Mouse (Mus musculus) ES-Bruce4 (cell line): ENCODE results near the gene Znrf1. TPM values are rescaled to one million over a fixed set of nuclear protein-coding genes. Genes with fewer than 3 reads are reported as not detected.
A peak's percentile ranks its signal among the peaks of the same experiment; 100 is the strongest.

Source experiments
- H3K27ac ChIP-seq: 2 replicates; pipeline ENCODE4 v1.5.1; 2012; ENCODE audit warnings: low read length, inconsistent platforms; ENCODE audit not compliant: insufficient read depth
- H3K27me3 ChIP-seq: 2 replicates; pipeline ENCODE4 v1.6.1; 2012; ENCODE audit warnings: mild to moderate bottlenecking, low read length, inconsistent platforms; ENCODE audit not compliant: control insufficient read depth, poor library complexity, insufficient read depth, severe bottlenecking
- H3K36me3 ChIP-seq: 2 replicates; pipeline ENCODE4 v1.6.1; 2012; ENCODE audit warnings: inconsistent platforms, mild to moderate bottlenecking, low read length, moderate library complexity; ENCODE audit not compliant: control insufficient read depth, poor library complexity, insufficient read depth, severe bottlenecking
- H3K4me1 ChIP-seq: one replicate; pipeline ENCODE4 v1.8.1; 2011; ENCODE audit warnings: low read length; ENCODE audit not compliant: control insufficient read depth, insufficient read depth
- H3K4me3 ChIP-seq: 2 replicates; pipeline ENCODE4 v1.5.1; 2011; ENCODE audit warnings: low read depth, mild to moderate bottlenecking, low read length
- H3K9ac ChIP-seq: 2 replicates; pipeline ENCODE4 v1.6.1; 2012; ENCODE audit warnings: low read depth, mild to moderate bottlenecking, inconsistent platforms; ENCODE audit not compliant: poor library complexity, severe bottlenecking
- H3K9me3 ChIP-seq: replicated peaks from 2 replicates; pipeline ENCODE4 v1.6.1; 2012; ENCODE audit warnings: mild to moderate bottlenecking, low read length, inconsistent platforms; ENCODE audit not compliant: control insufficient read depth, poor library complexity, insufficient read depth, severe bottlenecking
- CTCF ChIP-seq: IDR thresholded peaks from one replicate; pipeline ENCODE4 v1.8.1; 2011; ENCODE audit warnings: low read depth, low read length
- EP300 ChIP-seq: IDR thresholded peaks from 2 replicates; pipeline ENCODE4 v1.6.1; 2011; ENCODE audit warnings: low read depth, low read length; ENCODE audit not compliant: insufficient read depth
- POLR2A ChIP-seq: IDR thresholded peaks from one replicate; pipeline ENCODE4 v1.8.1; 2011; ENCODE audit warnings: low read length; ENCODE audit not compliant: insufficient read depth
- polyA plus RNA-seq: library from polyadenylated mRNA; stranded (reverse); fragments of >200 nt; gene quantifications from 2 replicates; pipeline ENCODE4 v1.2.4, GENCODE M21; 2011; ENCODE audit warnings: low read depth; ENCODE audit not compliant: missing spikeins, insufficient read depth, insufficient read length

Gene Znrf1
- polyA plus RNA-seq, 1 experiment = 38.5 TPM

DNA sequence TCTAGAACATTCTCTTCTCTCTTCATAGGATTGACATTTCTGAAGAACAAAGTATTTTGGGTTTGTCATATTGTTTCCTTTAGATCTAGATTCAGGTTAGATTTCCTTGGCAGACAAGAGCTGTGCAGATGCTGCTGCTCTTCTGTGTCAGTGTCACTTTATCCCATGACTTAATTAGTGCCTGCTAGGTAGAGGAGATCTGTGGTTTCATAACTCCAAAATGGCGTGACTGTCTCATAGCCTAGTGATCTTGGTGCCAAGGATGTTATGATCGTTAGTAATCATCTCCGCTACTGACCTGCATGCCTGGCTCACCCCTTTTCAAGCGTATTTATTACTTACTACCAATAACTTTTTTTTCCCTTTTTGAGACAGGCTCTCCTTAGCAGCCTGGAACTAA is 34.0 kb downstream of the Znrf1 start:
- Histone ChIP-seq H3K27ac (no peak overlapping the region), H3K9me3 (no peaks in the 10 kb centered on the region), H3K4me3 (no peak overlapping the region), H3K36me3 (no peaks in the 10 kb centered on the region), H3K9ac (no peak overlapping the region), H3K4me1 (peaks cover 2% of the 10 kb centered on the region), H3K27me3 (no peaks in the 10 kb centered on the region)
- no peak for TF ChIP-seq CTCF
- no peak for TF ChIP-seq POLR2A
- no peak for TF ChIP-seq EP300

DNA sequence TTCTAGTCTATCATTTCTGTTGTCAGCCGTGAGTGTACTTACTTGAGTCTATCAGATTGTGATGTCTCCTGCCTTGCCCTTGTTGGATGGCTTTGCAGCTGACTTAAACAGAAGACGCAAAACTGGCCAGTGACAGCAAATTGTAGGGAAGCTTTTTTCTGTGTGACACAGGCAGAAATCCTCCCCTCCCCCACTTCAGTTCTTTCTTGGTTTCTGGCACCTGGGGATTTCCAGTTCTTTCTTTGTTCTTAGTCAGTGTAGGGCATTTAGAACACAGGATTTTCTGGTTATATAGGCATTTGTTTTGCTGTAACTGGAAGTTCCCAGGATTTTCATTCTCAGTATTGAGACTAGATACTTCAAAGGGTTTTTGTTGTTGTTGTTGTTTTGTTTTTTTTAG is 34.5 kb downstream of the Znrf1 start:
- TF ChIP-seq EP300 (no peak), POLR2A (no peak), CTCF (no peak)
- no peak overlapping the region for H3K9ac ChIP-seq
- no peaks in the 10 kb centered on the region for H3K9me3 ChIP-seq
- no peak overlapping the region for H3K27ac ChIP-seq
- H3K27me3 ChIP-seq = no peaks in the 10 kb centered on the region
- H3K4me3 ChIP-seq = no peak overlapping the region
- peaks cover 2% of the 10 kb centered on the region for H3K4me1 ChIP-seq
- H3K36me3 ChIP-seq = no peaks in the 10 kb centered on the region

DNA sequence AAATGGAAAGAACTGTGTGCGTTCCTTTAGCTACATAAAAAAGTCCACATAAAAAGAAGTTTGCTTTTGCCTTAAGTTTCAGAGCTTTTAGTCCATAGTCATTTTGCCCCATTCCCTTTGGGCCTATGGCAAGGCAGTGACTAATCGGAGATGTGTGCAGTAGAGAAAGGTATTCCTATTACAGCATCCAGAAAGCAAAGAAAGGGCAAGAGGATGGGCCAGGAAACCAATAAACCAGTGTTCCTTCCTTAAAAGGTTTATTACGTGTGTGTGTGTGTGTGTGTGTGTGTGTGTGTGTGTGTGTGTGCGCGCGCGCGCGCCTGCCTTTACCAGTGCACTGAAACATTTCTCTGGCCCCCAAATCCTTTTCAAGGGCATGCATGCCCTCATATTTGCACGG is 35.8 kb downstream of the Znrf1 start:
- H3K4me1 ChIP-seq = no peaks in the 10 kb centered on the region
- no peak overlapping the region for H3K4me3 ChIP-seq
- H3K27ac ChIP-seq = no peak overlapping the region
- H3K9me3 ChIP-seq = no peaks in the 10 kb centered on the region
- H3K36me3 ChIP-seq = no peaks in the 10 kb centered on the region
- no peaks in the 10 kb centered on the region for H3K27me3 ChIP-seq
- no peak for TF ChIP-seq POLR2A
- TF ChIP-seq CTCF = no peak
- H3K9ac ChIP-seq = no peak overlapping the region

DNA sequence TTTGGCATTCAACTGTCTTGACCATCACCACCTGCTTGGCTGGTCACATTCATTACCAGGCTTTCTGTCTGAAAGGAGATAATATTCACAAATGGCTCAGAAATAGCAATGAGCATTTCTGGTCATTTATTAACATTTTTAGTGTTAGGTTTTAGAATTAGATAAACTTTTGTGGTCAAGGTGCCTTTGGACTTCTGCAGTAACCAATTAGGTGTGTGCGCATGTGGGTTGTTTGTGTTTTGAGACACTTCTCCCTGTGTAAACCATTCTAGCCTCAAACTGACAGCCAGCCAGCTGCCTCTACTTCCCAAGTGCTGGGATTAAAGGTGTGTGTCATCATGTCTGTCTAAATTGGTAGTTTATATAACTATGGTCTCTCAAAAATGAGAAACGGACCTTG is 36.5 kb downstream of the Znrf1 start:
- no peak for TF ChIP-seq POLR2A
- no peak for TF ChIP-seq EP300
- no peak for TF ChIP-seq CTCF
- H3K9me3 ChIP-seq = no peaks in the 10 kb centered on the region
- no peaks in the 10 kb centered on the region for H3K36me3 ChIP-seq
- peak overlapping the region; percentile 86 for H3K27ac ChIP-seq
- no peaks in the 10 kb centered on the region for H3K4me1 ChIP-seq
- H3K9ac ChIP-seq = 0 out of 2 replicates have a peak overlapping the region, but pooled peaks have one; percentile 18
- no peak overlapping the region for H3K4me3 ChIP-seq
- no peaks in the 10 kb centered on the region for H3K27me3 ChIP-seq

DNA sequence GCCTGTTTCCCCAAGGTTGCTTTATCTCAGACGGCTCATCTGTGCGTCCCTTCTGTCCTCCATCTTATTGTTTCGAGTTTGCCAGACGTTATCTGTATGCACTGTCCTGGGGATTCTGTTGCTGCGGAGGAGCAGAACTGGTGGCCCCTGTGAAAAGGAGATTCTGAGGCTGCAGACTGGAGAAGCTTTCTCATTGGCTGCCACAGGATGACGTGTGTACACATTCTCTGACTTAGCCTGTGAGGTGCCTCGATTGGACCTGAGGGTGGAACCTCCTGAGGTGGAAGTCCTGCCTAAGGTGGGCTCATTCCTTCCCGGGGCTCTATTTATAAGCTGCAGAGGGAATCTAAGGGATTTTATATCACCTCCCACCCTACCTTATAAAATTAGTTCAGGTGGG is 37.7 kb downstream of the Znrf1 start:
- Histone ChIP-seq H3K9ac (peak overlapping the region; percentile 18; the same call in 1 of the 2 replicates), H3K27me3 (no peaks in the 10 kb centered on the region), H3K36me3 (no peaks in the 10 kb centered on the region), H3K4me3 (peak overlapping the region; percentile 52), H3K4me1 (no peaks in the 10 kb centered on the region), H3K9me3 (no peaks in the 10 kb centered on the region), H3K27ac (peak overlapping the region; percentile 51; the same call in 1 of the 2 replicates)
- no peak for TF ChIP-seq EP300
- TF ChIP-seq POLR2A = no peak
- no peak for TF ChIP-seq CTCF

- H3K9ac ChIP-seq = no peak overlapping the region
- no peak overlapping the region for H3K4me3 ChIP-seq
- peaks cover under 1% of the 10 kb centered on the region; the same call in 1 of the 2 replicates for H3K36me3 ChIP-seq
- no peak overlapping the region for H3K27ac ChIP-seq
- no peak for TF ChIP-seq POLR2A
- no peak for TF ChIP-seq CTCF
- TF ChIP-seq EP300 = no peak
- H3K4me1 ChIP-seq = no peaks in the 10 kb centered on the region
- no peaks in the 10 kb centered on the region for H3K27me3 ChIP-seq
- no peaks in the 10 kb centered on the region for H3K9me3 ChIP-seq
These were observed 38.1 kb downstream of the Znrf1 start for GRCm38 (mm10) chr8:111574016-111574415.

GRCm38 (mm10) chr8:111575492-111575891 is 39.6 kb downstream of the Znrf1 start:
- no peaks in the 10 kb centered on the region; the same call in 1 of the 2 replicates for H3K27me3 ChIP-seq
- no peaks in the 10 kb centered on the region for H3K9me3 ChIP-seq
- H3K36me3 ChIP-seq = peaks cover 2% of the 10 kb centered on the region; the same call in 1 of the 2 replicates
- TF ChIP-seq CTCF = no peak
- no peak for TF ChIP-seq EP300
- no peak for TF ChIP-seq POLR2A
- no peak overlapping the region for H3K9ac ChIP-seq
- no peaks in the 10 kb centered on the region for H3K4me1 ChIP-seq
- H3K27ac ChIP-seq = no peak overlapping the region
- H3K4me3 ChIP-seq = no peak overlapping the region
